Mouse (Mus musculus) MEL (cell line): ENCODE results near the gene Fbxo17. TPM values are rescaled to one million over a fixed set of nuclear protein-coding genes. Genes with fewer than 3 reads are reported as not detected.

ENCODE experiments used
- DNase-seq: peaks from one replicate; pipeline ENCODE4 v3.0.0; 2011; ENCODE audit warnings: low read depth, low spot score
- H3K27ac ChIP-seq: 2 replicates; pipeline ENCODE4 v1.5.1; 2012; ENCODE audit warnings: low read depth, mild to moderate bottlenecking, control low read depth, low read length, moderate library complexity; ENCODE audit not compliant: control insufficient read depth
- H3K27me3 ChIP-seq, 2 experiments: fragments of 150-350 bp in 1 of 2; sonication (generic) in 1 of 2; 2 replicates each; pipeline ENCODE4 v1.6.1; 2012; ENCODE audit warnings: low read length in 2 of 2, mild to moderate bottlenecking in 2 of 2, improper control_type of control experiment in 1 of 2, moderate library complexity in 1 of 2; ENCODE audit not compliant: insufficient read depth in 2 of 2, control insufficient read depth in 1 of 2
- H3K36me3 ChIP-seq, 2 experiments: 2 replicates each; pipeline ENCODE4 v1.6.1; 2012 to 2014; ENCODE audit warnings: low read length in 2 of 2, improper control_type of control experiment in 1 of 2, inconsistent platforms in 1 of 2, mild to moderate bottlenecking in 1 of 2; ENCODE audit not compliant: insufficient read depth in 2 of 2, control insufficient read depth in 1 of 2
- H3K4me1 ChIP-seq, 2 experiments: fragments of 150-350 bp in 1 of 2; sonication (generic) in 1 of 2; 2 replicates each; pipeline ENCODE4 v1.6.1; 2012; ENCODE audit warnings: low read length in 2 of 2, improper control_type of control experiment in 1 of 2, mild to moderate bottlenecking in 1 of 2; ENCODE audit not compliant: insufficient read depth in 2 of 2, control insufficient read depth in 1 of 2
- H3K4me3 ChIP-seq, 2 experiments: fragments of 150-350 bp in 1 of 2; sonication (generic) in 1 of 2; 2 replicates each; pipeline ENCODE4 v1.5.1; 2012; ENCODE audit warnings: low read depth in 2 of 2, low read length in 2 of 2, mild to moderate bottlenecking in 2 of 2, moderate library complexity in 2 of 2, control low read depth in 1 of 2, improper control_type of control experiment in 1 of 2; ENCODE audit not compliant: control insufficient read depth in 1 of 2, insufficient read depth in 1 of 2
- H3K79me2 ChIP-seq: 2 replicates; pipeline ENCODE4 v1.6.1; 2012; ENCODE audit warnings: mild to moderate bottlenecking, low read length, moderate library complexity; ENCODE audit not compliant: control insufficient read depth, poor library complexity, insufficient read depth
- H3K9ac ChIP-seq: 2 replicates; pipeline ENCODE4 v1.6.1; 2012; ENCODE audit warnings: low read depth, mild to moderate bottlenecking, control low read depth, low read length, moderate library complexity; ENCODE audit not compliant: control insufficient read depth, poor library complexity, severe bottlenecking
- H3K9me3 ChIP-seq: fragments of 150-350 bp; sonication (generic); replicated peaks from 2 replicates; pipeline ENCODE4 v1.6.1; 2012; ENCODE audit warnings: mild to moderate bottlenecking, low read length, improper control_type of control experiment, moderate library complexity; ENCODE audit not compliant: insufficient read depth
- E2F4 ChIP-seq: IDR thresholded peaks from 2 replicates; pipeline ENCODE4 v1.6.1; 2011; ENCODE audit warnings: low read depth, low read length, improper control_type of control experiment, borderline replicate concordance
- ELF1 ChIP-seq: IDR thresholded peaks from 2 replicates; pipeline ENCODE4 v1.6.1; 2014; ENCODE audit warnings: low read depth, mild to moderate bottlenecking, inconsistent platforms, low read length, improper control_type of control experiment, moderate library complexity
- EP300 ChIP-seq, 2 experiments: IDR thresholded peaks; 2 replicates each; pipeline ENCODE4 v1.6.1; 2011; ENCODE audit warnings: improper control_type of control experiment in 2 of 2, low read length in 2 of 2, low read depth in 1 of 2, mild to moderate bottlenecking in 1 of 2
- GABPA ChIP-seq: IDR thresholded peaks from 2 replicates; pipeline ENCODE4 v1.6.1; 2012; ENCODE audit warnings: low read depth, mild to moderate bottlenecking, inconsistent platforms, low read length, improper control_type of control experiment, moderate library complexity
- KAT2A ChIP-seq: conservative IDR thresholded peaks from 2 replicates; pipeline ENCODE4 v1.6.1; 2012; ENCODE audit warnings: low read depth, low read length, improper control_type of control experiment, inconsistent platforms
- MEF2A ChIP-seq: IDR thresholded peaks from 2 replicates; pipeline ENCODE4 v1.6.1; 2014; ENCODE audit warnings: low read depth, mild to moderate bottlenecking, inconsistent platforms, low read length, improper control_type of control experiment; ENCODE audit not compliant: poor library complexity, insufficient replicate concordance, severe bottlenecking; ENCODE audit errors: extremely low read depth
- MXI1 ChIP-seq: IDR thresholded peaks from 2 replicates; pipeline ENCODE4 v1.6.1; 2011; ENCODE audit warnings: mild to moderate bottlenecking, low read depth, low read length, improper control_type of control experiment
- MYB ChIP-seq: IDR thresholded peaks from 2 replicates; pipeline ENCODE4 v1.6.1; 2011; ENCODE audit warnings: mild to moderate bottlenecking, low read depth, low read length, improper control_type of control experiment
- NRF1 ChIP-seq: IDR thresholded peaks from 2 replicates; pipeline ENCODE4 v1.6.1; 2014; ENCODE audit warnings: low read depth, mild to moderate bottlenecking, inconsistent platforms, low read length, improper control_type of control experiment, moderate library complexity; ENCODE audit not compliant: poor library complexity, insufficient read depth, severe bottlenecking
- POLR2AphosphoS2 ChIP-seq: IDR thresholded peaks from 2 replicates; pipeline ENCODE4 v1.6.1; 2011; ENCODE audit warnings: low read length, improper control_type of control experiment
- POLR2AphosphoS5 ChIP-seq: IDR thresholded peaks from 2 replicates; pipeline ENCODE4 v1.6.1; 2012; ENCODE audit warnings: low read depth, borderline replicate concordance, mild to moderate bottlenecking, inconsistent platforms, low read length, moderate library complexity, mixed read lengths
- RAD21 ChIP-seq: IDR thresholded peaks from 2 replicates; pipeline ENCODE4 v1.6.1; 2011; ENCODE audit warnings: mild to moderate bottlenecking, low read depth, low read length, improper control_type of control experiment
- SMC3 ChIP-seq: IDR thresholded peaks from 2 replicates; pipeline ENCODE4 v1.6.1; 2011; ENCODE audit warnings: low read depth, low read length, improper control_type of control experiment
- TAL1 ChIP-seq: IDR thresholded peaks from 2 replicates; pipeline ENCODE4 v1.6.1; 2012; ENCODE audit warnings: mild to moderate bottlenecking, inconsistent platforms, low read length, moderate library complexity, mixed read lengths
- USF1 ChIP-seq: IDR thresholded peaks from 2 replicates; pipeline ENCODE4 v1.6.1; 2014; ENCODE audit warnings: low read depth, mild to moderate bottlenecking, inconsistent platforms, low read length, improper control_type of control experiment, moderate library complexity
- USF2 ChIP-seq, 2 experiments: IDR thresholded peaks; 2 replicates each; pipeline ENCODE4 v1.6.1; 2011 to 2012; ENCODE audit warnings: improper control_type of control experiment in 2 of 2, low read length in 2 of 2, borderline replicate concordance in 1 of 2, inconsistent platforms in 1 of 2, low read depth in 1 of 2, mild to moderate bottlenecking in 1 of 2; ENCODE audit not compliant: insufficient read depth in 1 of 2
- polyA plus RNA-seq, 2 experiments: library from polyadenylated mRNA; stranded (reverse) in 1 of 2; unstranded in 1 of 2; fragments of >175 nt in 1 of 2; fragments of >200 nt in 1 of 2; gene quantifications; 2 replicates each; pipeline versions ENCODE4 v1.2.1 to v1.2.4; 2012; ENCODE audit warnings: low replicate concordance in 2 of 2, low read depth in 1 of 2; ENCODE audit not compliant: insufficient read length in 2 of 2, insufficient read depth in 1 of 2, missing spikeins in 1 of 2
- total RNA-seq: library from RNA; depleted of rRNA; stranded (reverse); fragments of 300-350 nt; gene quantifications from 2 replicates; pipeline ENCODE4 v1.2.3, GENCODE M21; 2012

Gene Fbxo17
- total and polyA plus RNA-seq, 3 experiments = 0.43 TPM; not detected in 2

GRCm38 (mm10) chr7:28735701-28736100, 19.1 kb downstream of the Fbxo17 start:
- no peak for TF ChIP-seq POLR2AphosphoS5
- no peak for TF ChIP-seq SMC3
- TF ChIP-seq USF2 (IDR thresholded peaks at IDR 0.05; ENCODE audit: borderline replicate concordance in 1 of 2, insufficient read depth in 1 of 2, low read depth in 1 of 2, low read length in 2 of 2) = no peak
- peak; percentile 48 for DNase-seq
- no peak overlapping the region for H3K27ac ChIP-seq
- no peaks in the 10 kb centered on the region for H3K27me3 ChIP-seq
- no peaks in the 10 kb centered on the region for H3K79me2 ChIP-seq
- H3K9ac ChIP-seq = no peak overlapping the region
- no peaks in the 10 kb centered on the region for H3K9me3 ChIP-seq
- H3K36me3 ChIP-seq = no peaks in the 10 kb centered on the region
- no peaks in the 10 kb centered on the region; a peak in 1 of 4 replicates for H3K4me1 ChIP-seq
- no peak overlapping the region for H3K4me3 ChIP-seq

- Histone ChIP-seq H3K27me3 (no peaks in the 10 kb centered on the region), H3K36me3 (no peaks in the 10 kb centered on the region), H3K9me3 (no peaks in the 10 kb centered on the region)
- TF ChIP-seq NRF1 = no peak
- TF ChIP-seq E2F4 = no peak
- no peak for TF ChIP-seq EP300 (IDR thresholded peaks at IDR 0.05; ENCODE audit: low read depth in 1 of 2, low read length in 2 of 2)
- TF ChIP-seq MXI1 = no peak
- no peak for TF ChIP-seq MYB
- TF ChIP-seq POLR2AphosphoS2 = no peak
- TF ChIP-seq TAL1 = no peak
- TF ChIP-seq USF1 = no peak
- TF ChIP-seq MEF2A = no peak
- no peak for TF ChIP-seq GABPA
- no peak for TF ChIP-seq KAT2A
- no peak for TF ChIP-seq ELF1
- TF ChIP-seq RAD21 = no peak
- TF ChIP-seq, all 39 proteins: peak for 0
- H3K4me3 ChIP-seq = no peak overlapping the region
- peaks cover 5% of the 10 kb centered on the region; the same call in 1 of the 2 replicates for H3K79me2 ChIP-seq
- H3K4me1 ChIP-seq = peaks cover 0 to 4% of the 10 kb centered on the region in 2 experiments; a peak in 1 of 4 replicates
- no peak overlapping the region for H3K9ac ChIP-seq
- no peak for DNase-seq
- H3K27ac ChIP-seq = no peak overlapping the region
Measured at GRCm38 (mm10) chr7:28739829-28740228, 23.2 kb downstream of the Fbxo17 start.
